Mouse (Mus musculus): ENCODE measurements around the gene Gnai2. TPM values are rescaled to one million over a fixed set of nuclear protein-coding genes. Genes with fewer than 3 reads are reported as not detected.

Gnai2 gene
- polyA plus RNA-seq, 1 experiment from 2014 or later, result 336 TPM

GRCm38 (mm10) chr9:107663525-107663924 is 28.4 kb upstream of the Gnai2 start:
- H3K9me3 ChIP-seq (ENCODE audit: control insufficient read depth, low read length), result no peaks in the 10 kb centered on the region
- H3K9ac ChIP-seq (ENCODE audit: low read length), result no peak overlapping the region
- no peaks in the 10 kb centered on the region for H3K36me3 ChIP-seq (ENCODE audit: control insufficient read depth, insufficient read depth, low read length)
- peaks cover 16% of the 10 kb centered on the region for H3K27me3 ChIP-seq (replicated peaks; ENCODE audit: control insufficient read depth, insufficient read depth, low read length)
- DNase-seq (ENCODE audit: low spot score) (no peak), ATAC-seq (replicated peaks; ENCODE audit: low FRiP score, low TSS enrichment, low read depth) (no peak)
- H3K4me2 ChIP-seq (ENCODE audit: low read length), result no peak overlapping the region
- H3K4me1 ChIP-seq (replicated peaks; ENCODE audit: control insufficient read depth, insufficient read depth, low read length), result peaks cover 7% of the 10 kb centered on the region
- no peak overlapping the region for H3K27ac ChIP-seq (ENCODE audit: low read depth)
- 61% methylated on average over 9 of the region's 9 CpGs for WGBS
- no peak overlapping the region for H3K4me3 ChIP-seq (ENCODE audit: low read depth, low read length)

- no peak overlapping the region for H3K9ac ChIP-seq (ENCODE audit: low read length)
- peaks cover 7% of the 10 kb centered on the region for H3K4me1 ChIP-seq (replicated peaks; ENCODE audit: control insufficient read depth, insufficient read depth, low read length)
- H3K27me3 ChIP-seq (replicated peaks; ENCODE audit: control insufficient read depth, insufficient read depth, low read length), result peaks cover 16% of the 10 kb centered on the region
- H3K4me2 ChIP-seq (ENCODE audit: low read length), result no peak overlapping the region
- H3K9me3 ChIP-seq (ENCODE audit: control insufficient read depth, low read length), result no peaks in the 10 kb centered on the region
- H3K4me3 ChIP-seq (ENCODE audit: low read depth, low read length), result no peak overlapping the region
- no peak for DNase-seq (ENCODE audit: low spot score)
- H3K36me3 ChIP-seq (ENCODE audit: control insufficient read depth, insufficient read depth, low read length), result no peaks in the 10 kb centered on the region
- H3K27ac ChIP-seq (ENCODE audit: low read depth), result no peak overlapping the region
- ATAC-seq (replicated peaks; ENCODE audit: low FRiP score, low TSS enrichment, low read depth), result no peak
- 78% methylated on average over 8 of the region's 8 CpGs for WGBS
Observed at GRCm38 (mm10) chr9:107662342-107662741, 27.2 kb upstream of the Gnai2 start.

- Histone ChIP-seq H3K27me3 (replicated peaks; ENCODE audit: control insufficient read depth, insufficient read depth, low read length) (peaks cover 6% of the 10 kb centered on the region), H3K4me3 (ENCODE audit: low read depth, low read length) (no peak overlapping the region), H3K27ac (ENCODE audit: low read depth) (no peak overlapping the region), H3K4me2 (ENCODE audit: low read length) (no peak overlapping the region), H3K9ac (ENCODE audit: low read length) (no peak overlapping the region), H3K36me3 (ENCODE audit: control insufficient read depth, insufficient read depth, low read length) (no peaks in the 10 kb centered on the region), H3K9me3 (ENCODE audit: control insufficient read depth, low read length) (no peaks in the 10 kb centered on the region), H3K4me1 (replicated peaks; ENCODE audit: control insufficient read depth, insufficient read depth, low read length) (0 out of 2 replicates have a peak, but pooled peaks cover 3% of the 10 kb centered on the region)
- ATAC-seq (replicated peaks; ENCODE audit: low FRiP score, low TSS enrichment, low read depth) (no peak), DNase-seq (ENCODE audit: low spot score) (no peak)
- 71% methylated on average over 3 of the region's 3 CpGs for WGBS
Observed at GRCm38 (mm10) chr9:107660777-107661176, 25.6 kb upstream of the Gnai2 start.

DNA sequence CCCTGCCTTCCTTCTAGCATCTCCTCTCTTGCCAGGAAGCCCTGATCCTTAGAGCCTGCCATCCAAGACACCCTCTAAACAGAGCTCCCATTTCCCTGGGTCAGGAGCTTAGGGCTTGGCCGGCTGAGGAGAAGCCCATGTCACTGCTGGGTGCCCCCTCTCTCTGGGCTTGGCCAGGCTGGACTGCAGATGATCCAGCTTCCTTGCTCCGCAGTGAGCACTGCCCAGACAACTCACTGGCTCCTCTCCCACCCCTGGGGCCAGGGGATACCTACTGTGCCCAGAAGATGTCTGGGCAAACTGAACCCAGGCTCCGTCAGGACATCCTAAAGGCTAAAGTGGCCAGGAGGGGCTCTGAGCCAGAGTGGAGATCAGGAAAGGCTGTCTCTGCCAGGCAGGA is 24.8 kb upstream of the Gnai2 start:
- no peaks in the 10 kb centered on the region for H3K36me3 ChIP-seq (ENCODE audit: control insufficient read depth, insufficient read depth, low read length)
- H3K4me1 ChIP-seq (replicated peaks; ENCODE audit: control insufficient read depth, insufficient read depth, low read length), result 0 out of 2 replicates have a peak, but pooled peaks cover 3% of the 10 kb centered on the region
- H3K27ac ChIP-seq (ENCODE audit: low read depth), result no peak overlapping the region
- H3K9ac ChIP-seq (ENCODE audit: low read length), result no peak overlapping the region
- no peak for DNase-seq (ENCODE audit: low spot score)
- no peak overlapping the region for H3K4me2 ChIP-seq (ENCODE audit: low read length)
- no peaks in the 10 kb centered on the region for H3K27me3 ChIP-seq (replicated peaks; ENCODE audit: control insufficient read depth, insufficient read depth, low read length)
- ATAC-seq (replicated peaks; ENCODE audit: low FRiP score, low TSS enrichment, low read depth), result no peak
- 83% methylated on average over 3 of the region's 3 CpGs for WGBS
- H3K4me3 ChIP-seq (ENCODE audit: low read depth, low read length), result no peak overlapping the region
- H3K9me3 ChIP-seq (ENCODE audit: control insufficient read depth, low read length), result no peaks in the 10 kb centered on the region

- 0 out of 2 replicates have a peak, but pooled peaks have one; percentile 20 for ATAC-seq (replicated peaks; ENCODE audit: low FRiP score, low TSS enrichment, low read depth)
- H3K4me3 ChIP-seq (ENCODE audit: low read depth, low read length), result no peak overlapping the region
- H3K9ac ChIP-seq (ENCODE audit: low read length), result no peak overlapping the region
- WGBS, result 94% methylated on average over 10 of the region's 10 CpGs
- 0 out of 2 replicates have a peak, but pooled peaks cover 3% of the 10 kb centered on the region for H3K4me1 ChIP-seq (replicated peaks; ENCODE audit: control insufficient read depth, insufficient read depth, low read length)
- H3K27me3 ChIP-seq (replicated peaks; ENCODE audit: control insufficient read depth, insufficient read depth, low read length), result no peaks in the 10 kb centered on the region
- H3K9me3 ChIP-seq (ENCODE audit: control insufficient read depth, low read length), result no peaks in the 10 kb centered on the region
- no peak for DNase-seq (ENCODE audit: low spot score)
- H3K4me2 ChIP-seq (ENCODE audit: low read length), result no peak overlapping the region
- H3K27ac ChIP-seq (ENCODE audit: low read depth), result no peak overlapping the region
- no peaks in the 10 kb centered on the region for H3K36me3 ChIP-seq (ENCODE audit: control insufficient read depth, insufficient read depth, low read length)
Observed at GRCm38 (mm10) chr9:107659551-107659950, 24.4 kb upstream of the Gnai2 start.

GRCm38 (mm10) chr9:107658096-107658495 is 22.9 kb upstream of the Gnai2 start:
- H3K4me1 ChIP-seq (replicated peaks; ENCODE audit: control insufficient read depth, insufficient read depth, low read length), result 0 out of 2 replicates have a peak, but pooled peaks cover 3% of the 10 kb centered on the region
- no peaks in the 10 kb centered on the region for H3K36me3 ChIP-seq (ENCODE audit: control insufficient read depth, insufficient read depth, low read length)
- no peak overlapping the region for H3K9ac ChIP-seq (ENCODE audit: low read length)
- H3K4me3 ChIP-seq (ENCODE audit: low read depth, low read length), result no peak overlapping the region
- ATAC-seq (replicated peaks; ENCODE audit: low FRiP score, low TSS enrichment, low read depth) (no peak), DNase-seq (ENCODE audit: low spot score) (no peak)
- H3K27me3 ChIP-seq (replicated peaks; ENCODE audit: control insufficient read depth, insufficient read depth, low read length), result no peaks in the 10 kb centered on the region
- no peak overlapping the region for H3K4me2 ChIP-seq (ENCODE audit: low read length)
- H3K27ac ChIP-seq (ENCODE audit: low read depth), result no peak overlapping the region
- no peaks in the 10 kb centered on the region for H3K9me3 ChIP-seq (ENCODE audit: control insufficient read depth, low read length)
- 82% methylated on average over 6 of the region's 6 CpGs for WGBS

- no peak overlapping the region for H3K4me3 ChIP-seq (ENCODE audit: low read depth, low read length)
- H3K4me2 ChIP-seq (ENCODE audit: low read length), result no peak overlapping the region
- ATAC-seq (replicated peaks; ENCODE audit: low FRiP score, low TSS enrichment, low read depth) (no peak), DNase-seq (ENCODE audit: low spot score) (no peak)
- WGBS, result 91% methylated on average over 5 of the region's 5 CpGs
- H3K27me3 ChIP-seq (replicated peaks; ENCODE audit: control insufficient read depth, insufficient read depth, low read length), result no peaks in the 10 kb centered on the region
- no peaks in the 10 kb centered on the region for H3K9me3 ChIP-seq (ENCODE audit: control insufficient read depth, low read length)
- H3K9ac ChIP-seq (ENCODE audit: low read length), result no peak overlapping the region
- no peak overlapping the region for H3K27ac ChIP-seq (ENCODE audit: low read depth)
- H3K4me1 ChIP-seq (replicated peaks; ENCODE audit: control insufficient read depth, insufficient read depth, low read length), result 0 out of 2 replicates have a peak, but pooled peaks cover 3% of the 10 kb centered on the region
- H3K36me3 ChIP-seq (ENCODE audit: control insufficient read depth, insufficient read depth, low read length), result no peaks in the 10 kb centered on the region
Observed at GRCm38 (mm10) chr9:107657144-107657543, 22.0 kb upstream of the Gnai2 start.

- Histone ChIP-seq H3K36me3 (ENCODE audit: control insufficient read depth, insufficient read depth, low read length) (no peaks in the 10 kb centered on the region), H3K27ac (ENCODE audit: low read depth) (no peak overlapping the region), H3K27me3 (replicated peaks; ENCODE audit: control insufficient read depth, insufficient read depth, low read length) (no peaks in the 10 kb centered on the region), H3K9ac (ENCODE audit: low read length) (no peak overlapping the region), H3K9me3 (ENCODE audit: control insufficient read depth, low read length) (no peaks in the 10 kb centered on the region), H3K4me2 (ENCODE audit: low read length) (no peak overlapping the region), H3K4me1 (replicated peaks; ENCODE audit: control insufficient read depth, insufficient read depth, low read length) (0 out of 2 replicates have a peak, but pooled peaks cover 9% of the 10 kb centered on the region), H3K4me3 (ENCODE audit: low read depth, low read length) (no peak overlapping the region)
- no peak for ATAC-seq (replicated peaks; ENCODE audit: low FRiP score, low TSS enrichment, low read depth)
- no peak for DNase-seq (ENCODE audit: low spot score)
- 80% methylated on average over 4 of the region's 4 CpGs for WGBS
Observed at GRCm38 (mm10) chr9:107654585-107654984, 19.4 kb upstream of the Gnai2 start.

GRCm38 (mm10) chr9:107653474-107653873 is 18.3 kb upstream of the Gnai2 start:
- DNase-seq (ENCODE audit: low spot score) (no peak), ATAC-seq (replicated peaks; ENCODE audit: low FRiP score, low TSS enrichment, low read depth) (no peak)
- no peak overlapping the region for H3K4me3 ChIP-seq (ENCODE audit: low read depth, low read length)
- H3K4me1 ChIP-seq (replicated peaks; ENCODE audit: control insufficient read depth, insufficient read depth, low read length), result 0 out of 2 replicates have a peak, but pooled peaks cover 9% of the 10 kb centered on the region
- H3K36me3 ChIP-seq (ENCODE audit: control insufficient read depth, insufficient read depth, low read length), result no peaks in the 10 kb centered on the region
- no peak overlapping the region for H3K9ac ChIP-seq (ENCODE audit: low read length)
- H3K4me2 ChIP-seq (ENCODE audit: low read length), result no peak overlapping the region
- H3K27me3 ChIP-seq (replicated peaks; ENCODE audit: control insufficient read depth, insufficient read depth, low read length), result no peaks in the 10 kb centered on the region
- no peak overlapping the region for H3K27ac ChIP-seq (ENCODE audit: low read depth)
- H3K9me3 ChIP-seq (ENCODE audit: control insufficient read depth, low read length), result no peaks in the 10 kb centered on the region
- 71% methylated on average over 2 of the region's 2 CpGs for WGBS

All from intestine, embryonic 14.5 days (tissue).